Mouse (Mus musculus): Measurements from ENCODE around the gene Mill2.

DNA sequence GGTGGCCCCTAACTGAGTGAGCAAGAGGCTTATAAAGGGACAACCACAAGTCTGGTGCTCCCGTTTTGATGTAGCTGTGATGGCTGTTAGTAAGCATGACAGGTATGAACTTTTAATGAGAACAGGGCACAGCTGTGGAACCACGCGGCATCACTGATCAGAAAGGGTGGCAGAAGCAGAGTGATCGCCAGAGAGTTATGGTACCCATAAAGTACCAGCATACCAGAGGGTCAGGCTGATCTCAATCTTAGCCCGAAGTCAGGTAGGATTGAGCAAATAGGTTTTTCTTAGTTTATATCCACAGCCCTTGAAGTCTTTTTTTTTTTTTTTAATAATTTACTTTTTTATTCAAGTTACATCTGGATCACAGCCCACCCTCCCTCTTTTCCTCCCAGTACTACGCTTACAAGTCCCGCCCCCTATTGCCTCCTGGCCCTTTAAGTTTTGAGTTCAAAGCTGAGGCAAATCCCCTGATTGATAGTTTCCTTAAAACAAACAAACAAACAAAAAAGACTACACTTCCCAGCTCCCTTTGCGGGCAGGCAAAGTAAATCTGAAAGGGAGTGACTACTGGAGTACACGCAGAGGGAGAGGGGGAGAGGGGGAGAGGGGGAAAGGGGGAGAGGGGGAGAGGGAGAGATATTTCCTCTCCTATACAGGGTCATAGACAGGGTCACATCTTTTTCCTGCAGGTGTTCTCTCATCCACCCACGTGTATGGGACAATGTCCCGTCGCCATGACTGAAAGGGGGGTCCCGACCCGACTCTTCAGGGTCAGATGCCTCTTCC lies 32.4 kb downstream of the Mill2 start:
- TF ChIP-seq CTCF (conservative IDR thresholded peaks at IDR 0.05 in 1 of 2, IDR thresholded peaks at IDR 0.05 in 1 of 2; ENCODE audit: low read depth in 2 of 2, low read length in 2 of 2) (no peak), ZMIZ1 (IDR thresholded peaks at IDR 0.05; ENCODE audit: low read depth, low read length) (no peak), BHLHE40 (IDR thresholded peaks at IDR 0.05; ENCODE audit: low read depth, low read length) (no peak), TBP (conservative IDR thresholded peaks at IDR 0.05; ENCODE audit: low read depth, low read length) (no peak), POLR2A (IDR thresholded peaks at IDR 0.05; ENCODE audit: low read depth, low read length) (no peak), EP300 (IDR thresholded peaks at IDR 0.05; ENCODE audit: low read length) (no peak), NELFE (IDR thresholded peaks at IDR 0.05; ENCODE audit: low read depth, low read length) (no peak), ZNF384 (IDR thresholded peaks at IDR 0.05; ENCODE audit: low read depth, low read length) (no peak), ZC3H11A (IDR thresholded peaks at IDR 0.05; ENCODE audit: low read depth, low read length) (no peak), MAFK (IDR thresholded peaks at IDR 0.05; ENCODE audit: insufficient replicate concordance, low read length) (no peak), USF1 (IDR thresholded peaks at IDR 0.05; ENCODE audit: low read depth, low read length) (no peak), TCF12 (IDR thresholded peaks at IDR 0.05; ENCODE audit: low read depth, low read length) (no peak), SMC3 (IDR thresholded peaks at IDR 0.05; ENCODE audit: low read depth, low read length) (no peak)

Data from CH12.LX (cell line).